Mouse (Mus musculus): Measurements from ENCODE around the gene 2610028H24Rik.

Gene 2610028H24Rik

GRCm38 (mm10) chr10:76489205-76489604 is 40.3 kb downstream of the 2610028H24Rik start:
- no peak for DNase-seq (ENCODE audit: low spot score)

- DNase-seq (ENCODE audit: low spot score): no peak
Observed at GRCm38 (mm10) chr10:76493527-76493926, 44.6 kb downstream of the 2610028H24Rik start.

GRCm38 (mm10) chr10:76495501-76495900 is 46.6 kb downstream of the 2610028H24Rik start:
- no peak for DNase-seq (ENCODE audit: low spot score)

- DNase-seq (ENCODE audit: low spot score): no peak
Observed at GRCm38 (mm10) chr10:76496366-76496765, 47.5 kb downstream of the 2610028H24Rik start.

- DNase-seq (ENCODE audit: low spot score): no peak
Observed at GRCm38 (mm10) chr10:76497522-76497921, 48.6 kb downstream of the 2610028H24Rik start.

GRCm38 (mm10) chr10:76504271-76504943 is 55.5 kb downstream of the 2610028H24Rik start:
- DNase-seq (ENCODE audit: low spot score): no peak

GRCm38 (mm10) chr10:76505865-76506264 is 57.0 kb downstream of the 2610028H24Rik start:
- DNase-seq (ENCODE audit: low spot score): no peak
